Mouse (Mus musculus): ENCODE measurements around the gene Fgfr2.

DNA sequence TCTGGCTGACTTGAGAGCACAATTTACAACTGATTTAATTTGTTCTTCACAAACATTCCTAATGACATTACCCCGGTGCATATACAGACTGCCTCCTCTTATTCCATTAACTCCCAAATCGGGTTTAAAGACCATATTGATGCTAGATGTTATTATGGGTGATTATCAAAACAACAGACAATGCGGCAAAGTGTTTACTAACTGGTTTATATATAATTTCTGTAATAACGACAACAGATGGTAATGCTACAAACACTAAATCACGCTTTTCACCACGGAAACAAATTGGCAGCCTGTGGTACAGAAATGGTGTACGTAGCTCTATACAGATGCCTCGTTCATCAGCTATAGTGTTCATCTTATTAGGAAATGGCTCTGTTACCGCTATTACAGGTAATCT, 1410.1 kb downstream of the Fgfr2 start:
- TF ChIP-seq CTCF (IDR thresholded peaks at IDR 0.05; ENCODE audit: low read depth) (no peak), EP300 (IDR thresholded peaks at IDR 0.05; ENCODE audit: low read depth) (no peak)

Measured in liver, postnatal 0 days (tissue).